Mouse (Mus musculus) forebrain, embryonic 11.5 days (tissue): ENCODE results near the gene Ehmt1. TPM values are rescaled to one million over a fixed set of nuclear protein-coding genes. Genes with fewer than 3 reads are reported as not detected.

Source experiments
- ATAC-seq: fragments of 200-750 bp; cut with Nextera tagmentation; replicated peaks from 2 replicates; pipeline ENCODE4 v1.8.0; 2017; ENCODE audit warnings: moderate TSS enrichment; ENCODE audit not compliant: low FRiP score
- DNase-seq: peaks from one replicate; pipeline ENCODE4 v3.0.0-alpha.2; 2017; ENCODE audit warnings: low spot score
- H3K27ac ChIP-seq: fragments of 300-500 bp; sonication (generic); 2 replicates; pipeline ENCODE4 v1.5.1; 2014; ENCODE audit warnings: low read depth, low read length
- H3K27me3 ChIP-seq: fragments of 300-500 bp; sonication (generic); 2 replicates; pipeline ENCODE4 v1.6.1; 2014; ENCODE audit warnings: mild to moderate bottlenecking, low read length, mixed read lengths; ENCODE audit not compliant: control insufficient read depth, insufficient read depth
- H3K36me3 ChIP-seq: fragments of 300-500 bp; sonication (generic); 2 replicates; pipeline ENCODE4 v1.6.1; 2014; ENCODE audit warnings: mild to moderate bottlenecking, low read length, moderate library complexity, mixed read lengths; ENCODE audit not compliant: control insufficient read depth, insufficient read depth
- H3K4me1 ChIP-seq: fragments of 300-500 bp; sonication (generic); replicated peaks from 2 replicates; pipeline ENCODE4 v1.6.1; 2014; ENCODE audit warnings: low read length, mixed read lengths; ENCODE audit not compliant: control insufficient read depth, insufficient read depth
- H3K4me2 ChIP-seq: fragments of 300-500 bp; sonication (generic); 2 replicates; pipeline ENCODE4 v1.6.1; 2014; ENCODE audit warnings: low read depth, mild to moderate bottlenecking, low read length, moderate library complexity, mixed read lengths; ENCODE audit not compliant: severe bottlenecking
- H3K4me3 ChIP-seq: fragments of 300-500 bp; sonication (generic); 2 replicates; pipeline ENCODE4 v1.5.1; 2014; ENCODE audit warnings: low read depth, low read length
- H3K9ac ChIP-seq: fragments of 300-500 bp; sonication (generic); 2 replicates; pipeline ENCODE4 v1.6.1; 2014; ENCODE audit warnings: low read length
- H3K9me3 ChIP-seq: fragments of 300-500 bp; sonication (generic); 2 replicates; pipeline ENCODE4 v1.6.1; 2016; ENCODE audit warnings: low read length, mixed read lengths; ENCODE audit not compliant: control insufficient read depth
- WGBS: fragments of 180-500 bp; shearing (Covaris S2); extraction: QIAGEN DNeasy Blood & Tissue Kit; methylation state at CpG from one replicate; pipeline ENCODE4 v1.1.7; 2014; 5-methylcytosine and 5-hydroxymethylcytosine counted together
- polyA plus RNA-seq: library from polyadenylated mRNA; unstranded; fragments of >200 nt; fragmentation: Nextera tagmentation; extraction: Ambion mirVana; gene quantifications from 2 replicates; pipeline ENCODE4 v1.2.1, GENCODE M21; 2014

Ehmt1 gene
- polyA plus RNA-seq, 1 experiment from 2014 or later: 123 TPM

DNA sequence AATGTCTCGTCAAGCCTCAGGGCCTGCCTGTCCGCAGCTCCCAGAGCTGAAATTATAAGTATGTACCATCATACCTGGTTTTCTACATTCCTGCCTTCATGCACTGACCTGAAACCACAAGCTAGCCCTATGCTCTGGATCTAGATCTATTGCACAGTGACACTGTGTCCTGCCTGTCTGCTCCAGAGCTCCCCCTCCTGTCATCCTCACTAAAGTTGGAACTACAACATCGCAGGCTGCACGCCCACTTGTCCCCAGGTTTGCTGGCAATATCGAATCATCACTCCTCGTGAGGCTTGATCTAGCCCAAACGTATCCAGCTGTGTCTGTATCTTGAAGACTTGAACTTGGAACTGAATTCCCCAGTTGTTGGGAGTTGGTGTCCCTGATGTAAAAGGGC, 144.6 kb downstream of the Ehmt1 start:
- Histone ChIP-seq H3K36me3 (no peaks in the 10 kb centered on the region), H3K27me3 (no peaks in the 10 kb centered on the region), H3K4me2 (no peak overlapping the region), H3K9me3 (no peaks in the 10 kb centered on the region), H3K4me1 (no peaks in the 10 kb centered on the region), H3K27ac (no peak overlapping the region), H3K4me3 (no peak overlapping the region), H3K9ac (no peak overlapping the region)
- DNase-seq (no peak), ATAC-seq (no peak)
- WGBS: 75% methylated on average over 7 of the region's 7 CpGs

DNA sequence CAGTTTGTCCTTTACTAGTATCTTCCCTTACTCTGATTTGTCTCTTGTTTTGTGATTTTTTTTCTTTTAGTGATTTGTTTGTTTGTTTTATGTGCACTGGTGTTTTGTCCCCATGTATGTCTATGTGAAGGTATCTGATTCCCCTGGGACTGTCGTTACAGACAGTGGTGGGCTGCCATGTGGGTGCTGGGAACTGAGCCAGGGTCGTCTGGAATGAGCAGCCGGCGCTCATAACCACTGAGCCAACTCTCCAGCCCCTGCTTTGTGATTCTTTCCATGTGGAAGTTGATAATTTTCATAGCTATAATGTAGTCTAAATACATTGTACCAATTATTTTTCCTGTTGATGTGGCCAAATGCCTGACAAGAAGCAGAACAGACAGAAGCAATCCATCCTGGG, 148.6 kb downstream of the Ehmt1 start:
- no peak for DNase-seq
- WGBS: 82% methylated on average over 4 of the region's 4 CpGs
- H3K9ac ChIP-seq: no peak overlapping the region
- H3K4me3 ChIP-seq: no peak overlapping the region
- no peaks in the 10 kb centered on the region for H3K27me3 ChIP-seq
- ATAC-seq: no peak
- no peak overlapping the region for H3K27ac ChIP-seq
- no peaks in the 10 kb centered on the region for H3K4me1 ChIP-seq
- H3K9me3 ChIP-seq: no peaks in the 10 kb centered on the region
- H3K36me3 ChIP-seq: no peaks in the 10 kb centered on the region
- H3K4me2 ChIP-seq: no peak overlapping the region

DNA sequence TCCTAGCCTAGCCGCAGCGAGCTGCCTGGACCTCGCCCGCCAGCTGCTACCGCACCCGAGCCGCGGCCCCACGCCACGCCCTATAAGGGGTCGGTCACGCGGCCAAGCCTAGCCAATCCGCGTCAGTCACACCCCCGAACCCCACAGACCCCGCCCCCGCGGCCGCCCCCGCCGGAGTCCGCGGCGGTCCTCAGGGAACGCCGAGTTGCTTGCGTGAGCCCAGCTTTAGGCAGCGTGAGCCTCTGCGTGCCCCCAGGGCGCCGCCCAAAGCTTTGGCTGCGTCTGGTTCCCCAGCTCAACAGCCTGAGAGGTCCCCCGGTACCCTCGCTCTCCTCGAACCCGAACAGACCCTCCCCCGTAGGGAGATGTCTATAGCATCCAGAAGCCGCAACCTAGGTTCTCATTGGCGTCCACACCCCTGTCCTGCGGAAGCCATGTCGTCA, 156.3 kb downstream of the Ehmt1 start, which contains the start of gene Cacna1b:
TSS of gene Cacna1b (minus strand) at position 38 of the 443 bp plus-strand sequence.
- DNase-seq (peak; percentile 93), ATAC-seq (peak; percentile 96)
- Histone ChIP-seq H3K27me3 (peaks cover 18% of the 10 kb centered on the region), H3K9me3 (no peaks in the 10 kb centered on the region), H3K27ac (no peak within 1 kb of the TSS), H3K4me1 (no peaks in the 10 kb centered on the region; the same call in 1 of the 2 replicates), H3K4me3 (peak within 1 kb of the TSS; percentile 59), H3K9ac (peak within 1 kb of the TSS; percentile 52), H3K36me3 (no peaks in the 10 kb centered on the region), H3K4me2 (peak within 1 kb of the TSS; percentile 98)
- WGBS: 1% methylated on average over 40 of the region's 42 CpGs

DNA sequence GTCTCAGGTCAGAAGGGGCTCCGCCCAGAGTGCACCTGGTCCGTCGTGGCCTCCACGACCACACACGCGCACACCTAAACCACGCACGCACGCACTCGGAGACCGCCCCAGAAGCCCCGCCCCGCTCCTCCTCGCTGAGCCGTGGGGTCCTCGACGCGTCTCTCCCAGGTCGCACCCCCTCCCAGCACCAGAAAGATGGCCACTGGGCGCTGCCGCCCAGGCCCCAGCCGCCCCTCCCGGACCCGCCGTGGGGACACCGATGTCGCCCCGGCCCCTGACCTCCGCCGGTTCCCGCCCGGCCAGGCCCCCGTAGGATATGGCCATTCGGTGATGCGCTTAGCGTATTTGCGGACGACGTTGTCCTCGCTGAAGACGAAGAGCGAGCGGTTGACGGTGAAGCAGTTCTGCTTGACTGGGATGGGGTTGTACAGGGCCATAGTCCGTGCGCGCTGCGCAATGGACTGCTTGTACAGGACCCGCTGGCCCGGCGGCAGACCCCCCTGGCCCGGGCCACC, 156.9 kb downstream of the Ehmt1 start:
- under 1% methylated on average over 52 of the region's 52 CpGs for WGBS
- Histone ChIP-seq H3K4me2 (peak overlapping the region; percentile 98), H3K36me3 (no peaks in the 10 kb centered on the region), H3K4me1 (no peaks in the 10 kb centered on the region; the same call in 1 of the 2 replicates), H3K9me3 (no peaks in the 10 kb centered on the region), H3K27me3 (peaks cover 18% of the 10 kb centered on the region), H3K9ac (peak overlapping the region; percentile 52), H3K27ac (no peak overlapping the region), H3K4me3 (peak overlapping the region; percentile 59)
- ATAC-seq: peak; percentile 68
- peak; percentile 70 for DNase-seq

DNA sequence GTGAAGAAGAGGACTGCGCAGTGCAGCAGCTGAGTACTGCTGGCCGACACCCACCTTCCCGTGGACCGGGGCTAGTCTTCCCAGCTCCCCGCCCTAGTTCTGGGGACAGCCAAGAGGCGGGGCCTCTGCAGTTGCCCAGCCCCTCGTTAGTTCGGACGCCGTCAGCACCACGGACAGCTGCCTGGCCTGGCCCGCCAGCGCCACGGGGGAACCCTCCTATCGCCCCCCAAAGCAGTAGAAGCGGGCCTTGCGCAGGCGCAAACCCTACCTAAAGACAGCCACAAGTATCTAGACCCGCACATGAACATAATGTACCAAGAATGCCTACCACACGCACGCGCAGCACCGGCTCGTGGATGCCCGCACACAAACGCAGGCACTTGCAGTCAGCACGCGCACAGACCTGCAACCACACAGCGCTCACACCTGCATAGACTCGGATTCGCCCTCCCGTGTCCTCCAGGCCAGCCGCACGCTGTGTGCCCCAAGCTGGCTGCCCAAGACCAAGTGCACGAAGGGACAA, 157.4 kb downstream of the Ehmt1 start:
- peak; percentile 51 for ATAC-seq
- no peak overlapping the region; the same call in 1 of the 2 replicates for H3K9ac ChIP-seq
- WGBS: under 1% methylated on average over 35 of the region's 35 CpGs
- peak; percentile 91 for DNase-seq
- H3K27me3 ChIP-seq: peaks cover 18% of the 10 kb centered on the region
- H3K27ac ChIP-seq: no peak overlapping the region
- no peaks in the 10 kb centered on the region for H3K36me3 ChIP-seq
- peak overlapping the region; percentile 98 for H3K4me2 ChIP-seq
- H3K4me1 ChIP-seq: no peaks in the 10 kb centered on the region; the same call in 1 of the 2 replicates
- H3K9me3 ChIP-seq: no peaks in the 10 kb centered on the region
- H3K4me3 ChIP-seq: peak overlapping the region; percentile 59

DNA sequence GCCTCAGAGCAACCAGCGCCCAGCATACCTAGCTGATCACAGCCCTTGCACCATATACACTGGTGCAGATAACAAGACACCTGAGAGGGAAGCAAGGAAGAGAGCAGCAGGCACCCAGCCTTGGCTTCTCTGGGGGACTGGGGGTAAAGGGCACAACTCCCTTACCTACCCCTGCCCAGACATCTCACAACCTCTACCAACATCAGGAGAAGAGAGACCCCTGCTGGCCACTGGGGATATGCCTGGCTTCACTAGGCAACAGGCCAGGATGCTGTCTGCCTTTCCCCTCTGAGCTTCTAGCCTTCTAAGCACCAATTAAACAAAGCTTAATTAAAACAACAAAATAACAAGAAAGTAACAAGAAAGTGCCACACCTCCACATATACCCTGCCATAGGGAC, 164.1 kb downstream of the Ehmt1 start:
- ATAC-seq: no peak
- Histone ChIP-seq H3K9me3 (no peaks in the 10 kb centered on the region), H3K27ac (no peak overlapping the region), H3K36me3 (no peaks in the 10 kb centered on the region), H3K4me3 (no peak overlapping the region), H3K4me1 (no peaks in the 10 kb centered on the region), H3K27me3 (no peaks in the 10 kb centered on the region), H3K4me2 (no peak overlapping the region), H3K9ac (no peak overlapping the region)
- peak; percentile 77 for DNase-seq
- WGBS: 94% methylated on average over 1 of the region's 1 CpGs

DNA sequence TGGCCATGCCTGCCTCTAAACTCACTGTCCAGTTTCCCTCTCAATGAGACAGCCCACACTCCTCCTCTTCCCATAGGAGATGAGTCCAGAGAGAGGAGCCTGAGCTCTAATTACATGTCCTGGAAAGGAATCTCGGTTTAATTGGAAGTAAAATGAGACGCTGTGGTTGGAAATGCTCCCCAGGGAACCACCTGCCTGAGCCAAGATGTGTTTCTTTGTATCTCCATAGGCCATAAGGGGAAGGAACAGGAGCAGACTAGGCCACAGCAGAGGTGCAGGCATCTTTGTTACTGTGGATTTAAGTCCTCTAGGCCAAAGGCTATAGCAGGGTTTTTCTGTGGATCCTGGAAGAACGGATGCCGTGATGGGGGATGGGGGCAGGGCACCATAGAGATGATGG, 166.8 kb downstream of the Ehmt1 start:
- no peak overlapping the region for H3K4me3 ChIP-seq
- H3K4me2 ChIP-seq: no peak overlapping the region
- no peaks in the 10 kb centered on the region for H3K4me1 ChIP-seq
- no peaks in the 10 kb centered on the region for H3K36me3 ChIP-seq
- no peak overlapping the region for H3K9ac ChIP-seq
- no peaks in the 10 kb centered on the region for H3K27me3 ChIP-seq
- H3K27ac ChIP-seq: no peak overlapping the region
- ATAC-seq: no peak
- H3K9me3 ChIP-seq: no peaks in the 10 kb centered on the region
- DNase-seq: no peak
- WGBS: 68% methylated on average over 4 of the region's 4 CpGs

DNA sequence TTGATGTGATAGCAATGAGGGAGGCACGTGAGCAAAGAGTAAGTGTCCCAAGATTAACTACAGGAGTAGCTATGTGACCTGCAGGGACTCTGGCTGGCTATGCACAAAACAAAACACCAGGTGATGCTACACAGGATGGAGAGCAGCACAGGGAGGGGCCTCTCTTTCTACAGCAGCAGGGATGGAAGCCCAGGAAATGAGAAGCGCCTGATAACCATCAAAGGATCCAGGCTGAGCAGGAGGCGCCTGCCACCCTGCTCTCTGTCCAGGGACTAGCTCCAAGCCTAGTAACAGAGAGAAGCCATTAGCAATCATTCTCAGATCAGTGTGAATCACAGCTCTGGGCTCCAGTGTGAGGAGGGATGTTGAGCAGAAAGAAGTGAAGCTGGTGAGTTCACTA, 169.4 kb downstream of the Ehmt1 start:
- Histone ChIP-seq H3K9ac (no peak overlapping the region), H3K36me3 (no peaks in the 10 kb centered on the region), H3K9me3 (no peaks in the 10 kb centered on the region), H3K4me1 (no peaks in the 10 kb centered on the region), H3K27ac (no peak overlapping the region), H3K27me3 (no peaks in the 10 kb centered on the region), H3K4me2 (no peak overlapping the region), H3K4me3 (no peak overlapping the region)
- ATAC-seq (no peak), DNase-seq (no peak)
- 73% methylated on average over 3 of the region's 3 CpGs for WGBS

DNA sequence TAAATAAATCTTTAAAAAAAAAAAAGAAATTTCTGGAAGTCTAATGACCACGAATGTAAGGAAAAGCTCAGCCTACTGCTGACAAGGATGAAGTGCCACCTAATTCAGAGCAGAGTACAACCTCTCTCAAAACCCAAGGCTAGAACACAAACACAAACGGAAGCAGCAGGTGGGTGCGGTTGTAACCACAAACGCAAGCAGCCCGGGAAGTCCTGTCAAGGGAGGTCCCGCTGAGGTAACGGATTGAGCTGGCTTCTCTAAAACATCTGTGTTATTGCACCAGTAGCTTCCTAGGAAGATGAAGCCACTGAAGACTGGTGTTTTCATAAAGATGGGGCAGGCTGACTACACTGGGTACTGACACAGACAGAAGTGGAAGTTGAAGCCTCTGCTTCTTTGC, 171.5 kb downstream of the Ehmt1 start:
- no peak overlapping the region for H3K4me2 ChIP-seq
- ATAC-seq: no peak
- DNase-seq: no peak
- no peaks in the 10 kb centered on the region for H3K27me3 ChIP-seq
- H3K36me3 ChIP-seq: no peaks in the 10 kb centered on the region
- H3K9ac ChIP-seq: no peak overlapping the region
- WGBS: 87% methylated on average over 7 of the region's 7 CpGs
- no peak overlapping the region for H3K4me3 ChIP-seq
- H3K4me1 ChIP-seq: no peaks in the 10 kb centered on the region
- H3K9me3 ChIP-seq: no peaks in the 10 kb centered on the region
- H3K27ac ChIP-seq: no peak overlapping the region
